Mouse (Mus musculus) layer of hippocampus, adult 2 months (tissue): ENCODE data around the gene Azin2. TPM values are rescaled to one million over a fixed set of nuclear protein-coding genes. Genes with fewer than 3 reads are reported as not detected.

Source experiments
- DNase-seq, 2 experiments: peaks; one replicate each; pipeline ENCODE4 v3.0.0; 2022; ENCODE audit warnings: low spot score in 2 of 2
- H3K27ac ChIP-seq: fragments of 200-600 bp; 2 replicates; pipeline ENCODE4 v1.8.1; 2022
- H3K4me3 ChIP-seq: fragments of 200-600 bp; 2 replicates; pipeline ENCODE4 v1.8.1; 2022; ENCODE audit warnings: mild to moderate bottlenecking
- CTCF ChIP-seq: fragments of 200-600 bp; conservative IDR thresholded peaks from 2 replicates; pipeline ENCODE4 v1.8.1; 2022; ENCODE audit warnings: antibody characterized with exemption, mild to moderate bottlenecking, moderate library complexity
- total RNA-seq, 2 experiments: library from RNA; stranded (reverse); gene quantifications; 2 replicates each; pipeline ENCODE4 v1.2.3; 2021

The Azin2 gene
- total RNA-seq, 2 experiments from 2014 or later: 35.2 to 39.9 TPM

- DNase-seq: no peak
- H3K27ac ChIP-seq: no peak within 1 kb of the TSS
- TF ChIP-seq CTCF: no peak
- H3K4me3 ChIP-seq: peak within 1 kb of the TSS; percentile 38
Observed at GRCm38 (mm10) chr4:128991500-128992008, 29.3 kb upstream of the Azin2 start, which contains the start of gene Ak2. Ak2 (plus strand) TSS chr4:128991958.

DNA sequence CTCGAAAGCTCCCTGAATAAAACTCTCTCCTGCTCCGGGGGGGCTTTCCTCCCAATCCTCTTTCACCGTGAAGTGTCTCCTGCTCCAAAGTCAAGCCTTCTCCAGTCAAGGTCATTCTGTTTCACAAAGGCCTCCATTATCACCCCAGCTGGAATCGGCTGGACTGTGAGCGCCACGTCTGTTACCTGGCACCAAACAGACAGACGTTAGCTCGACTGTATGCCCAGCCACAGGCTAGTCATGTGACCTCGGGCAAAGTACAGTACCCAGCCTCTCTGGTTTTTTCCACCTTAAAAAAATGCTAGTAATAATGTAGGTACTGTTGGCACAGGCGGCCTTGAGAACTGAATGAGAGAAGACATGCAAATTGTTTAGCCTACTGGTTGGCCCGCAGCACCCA lies 27.4 kb upstream of the Azin2 start:
- no peak for TF ChIP-seq CTCF
- no peak for DNase-seq
- Histone ChIP-seq H3K4me3 (no peak overlapping the region), H3K27ac (no peak overlapping the region)

- H3K4me3 ChIP-seq: no peak overlapping the region
- TF ChIP-seq CTCF: no peak
- DNase-seq: no peak
- H3K27ac ChIP-seq: no peak overlapping the region
Observed at GRCm38 (mm10) chr4:128988911-128989310, 26.7 kb upstream of the Azin2 start.

DNA sequence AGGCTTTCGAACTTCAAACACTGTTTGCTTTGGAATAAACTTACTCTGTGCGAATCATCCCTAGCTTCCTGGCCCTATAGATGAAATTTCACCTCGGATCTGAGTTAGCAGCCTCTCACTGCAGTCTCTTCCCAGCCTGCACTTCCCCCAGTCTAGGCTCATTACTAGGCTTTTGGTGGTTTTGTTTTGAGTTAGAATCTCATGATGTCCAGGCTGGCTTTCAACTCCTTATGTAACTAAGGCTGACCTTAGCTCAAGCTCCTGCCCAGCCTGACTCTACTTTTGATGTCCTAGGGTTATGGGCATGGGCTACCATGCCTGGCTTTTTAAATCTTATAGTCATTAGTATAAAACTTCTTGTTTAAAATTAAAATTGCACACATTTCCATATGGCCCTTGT lies 22.4 kb upstream of the Azin2 start:
- TF ChIP-seq CTCF: no peak
- DNase-seq: no peak
- no peak overlapping the region for H3K27ac ChIP-seq

GRCm38 (mm10) chr4:128983656-128984055 lies 21.4 kb upstream of the Azin2 start:
- TF ChIP-seq CTCF: no peak
- H3K4me3 ChIP-seq: no peak overlapping the region
- no peak for DNase-seq
- H3K27ac ChIP-seq: no peak overlapping the region

More for the DNA sequence above, 22.4 kb upstream of the Azin2 start:
- no peak overlapping the region for H3K4me3 ChIP-seq

GRCm38 (mm10) chr4:128983151-128983550 lies 20.9 kb upstream of the Azin2 start:
- Histone ChIP-seq H3K4me3 (no peak overlapping the region), H3K27ac (no peak overlapping the region)
- DNase-seq: no peak
- no peak for TF ChIP-seq CTCF

- no peak for DNase-seq
- Histone ChIP-seq H3K4me3 (no peak overlapping the region), H3K27ac (no peak overlapping the region)
- no peak for TF ChIP-seq CTCF
Observed at GRCm38 (mm10) chr4:128981833-128982180, 19.6 kb upstream of the Azin2 start.

GRCm38 (mm10) chr4:128980890-128981832 lies 18.9 kb upstream of the Azin2 start:
- Histone ChIP-seq H3K4me3 (no peak overlapping the region), H3K27ac (no peak overlapping the region)
- no peak for DNase-seq
- no peak for TF ChIP-seq CTCF

GRCm38 (mm10) chr4:128978634-128979033 lies 16.4 kb upstream of the Azin2 start:
- DNase-seq: no peak
- no peak for TF ChIP-seq CTCF
- Histone ChIP-seq H3K4me3 (no peak overlapping the region), H3K27ac (no peak overlapping the region)

DNA sequence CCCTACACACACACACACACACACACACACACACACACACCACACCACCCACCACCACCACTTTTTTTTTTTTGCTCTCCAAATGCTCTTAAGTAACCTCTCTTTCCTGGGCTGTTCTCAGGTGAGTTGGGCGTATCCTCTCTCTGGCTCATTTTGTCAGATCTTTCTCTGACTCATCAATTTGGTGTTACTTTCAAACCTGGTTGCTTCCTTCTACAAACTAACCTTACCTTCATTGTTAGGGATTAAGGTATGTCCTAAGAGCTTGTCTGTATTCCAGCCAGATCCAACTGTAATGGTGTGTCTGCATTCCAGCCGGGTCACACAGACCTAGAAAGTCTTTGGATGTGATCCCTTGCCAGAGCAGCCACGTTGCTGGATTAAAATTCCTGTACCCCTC lies 15.0 kb upstream of the Azin2 start:
- DNase-seq: no peak
- Histone ChIP-seq H3K4me3 (no peak overlapping the region), H3K27ac (no peak overlapping the region)
- no peak for TF ChIP-seq CTCF

DNA sequence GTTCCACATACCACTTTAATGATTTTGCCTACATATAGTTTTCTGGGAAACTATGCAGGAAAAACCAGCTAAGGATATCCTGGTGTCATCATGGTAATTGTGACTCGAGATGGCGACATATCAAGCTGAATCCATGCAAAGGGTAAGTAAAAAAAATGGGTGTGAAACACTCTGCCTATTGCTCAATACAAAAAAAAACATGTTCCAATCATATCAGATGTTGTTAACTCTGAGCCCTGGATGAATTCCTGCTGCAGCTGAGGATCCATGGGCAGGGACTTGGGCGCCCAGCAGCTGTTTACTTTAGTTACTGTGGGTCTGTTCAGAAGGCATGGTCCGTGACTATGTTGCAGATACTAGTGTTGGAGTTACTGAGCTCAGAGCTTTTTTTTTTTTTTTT lies 14.3 kb upstream of the Azin2 start:
- Histone ChIP-seq H3K4me3 (no peak overlapping the region), H3K27ac (no peak overlapping the region)
- DNase-seq: no peak
- TF ChIP-seq CTCF: no peak

DNA sequence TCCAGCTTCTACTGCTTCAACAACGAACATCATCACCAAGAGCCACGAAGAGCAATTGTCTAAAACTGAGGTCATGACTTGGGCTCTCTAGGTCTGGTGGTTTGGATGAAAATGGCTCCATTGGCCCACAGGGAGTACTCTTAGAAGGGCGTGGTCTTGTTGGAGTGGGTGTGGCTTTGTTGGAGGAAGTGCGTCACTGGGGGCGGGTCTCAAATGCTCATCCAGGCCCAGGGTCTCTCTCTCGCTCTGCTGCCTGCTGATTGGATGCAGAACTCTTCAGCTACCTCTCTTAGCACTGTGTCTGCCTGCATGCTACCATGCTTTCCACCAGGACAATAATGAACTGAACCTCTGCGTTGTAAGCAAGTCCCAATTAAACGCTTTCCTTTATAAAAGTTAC lies 12.4 kb upstream of the Azin2 start:
- TF ChIP-seq CTCF: no peak
- no peak for DNase-seq

DNA sequence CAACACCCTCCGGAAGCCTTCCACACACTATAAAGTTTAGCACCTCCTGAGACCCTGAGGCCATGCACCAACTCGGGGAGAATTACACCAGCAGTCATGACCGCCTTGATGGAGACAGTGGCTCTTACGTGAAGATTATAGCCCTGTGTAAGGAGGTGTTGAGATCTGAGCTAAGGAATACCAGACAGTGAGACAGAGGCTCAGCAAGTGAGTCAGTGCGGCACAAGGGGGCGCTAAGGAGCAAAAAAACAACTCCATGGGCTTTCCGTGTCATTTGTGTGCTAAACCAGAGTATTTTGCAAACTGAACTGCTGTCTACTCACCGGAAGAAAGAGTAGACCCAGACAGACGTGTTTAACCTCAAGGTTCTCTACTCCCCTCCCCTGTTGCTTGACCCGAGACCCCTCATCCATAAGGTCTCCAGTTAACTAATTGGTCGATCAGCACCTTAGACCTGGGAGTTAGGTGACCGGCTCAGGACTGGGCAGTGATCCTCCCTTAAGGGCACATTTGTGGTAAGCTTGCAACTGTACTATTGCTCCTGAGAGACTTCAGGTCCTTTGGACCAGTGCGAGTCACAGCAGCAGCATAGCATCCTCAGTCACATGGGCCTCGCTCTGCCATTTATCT lies 8.9 kb upstream of the Azin2 start:
- peak; percentile 42 to 79 for DNase-seq
- TF ChIP-seq CTCF: peak; percentile 94
- Histone ChIP-seq H3K27ac (no peak overlapping the region), H3K4me3 (no peak overlapping the region)

More for the DNA sequence above, 12.4 kb upstream of the Azin2 start:
- no peak overlapping the region for H3K4me3 ChIP-seq
- no peak overlapping the region for H3K27ac ChIP-seq
